Mouse (Mus musculus): ENCODE results near the gene Olfr177.

Gene Olfr177

DNA sequence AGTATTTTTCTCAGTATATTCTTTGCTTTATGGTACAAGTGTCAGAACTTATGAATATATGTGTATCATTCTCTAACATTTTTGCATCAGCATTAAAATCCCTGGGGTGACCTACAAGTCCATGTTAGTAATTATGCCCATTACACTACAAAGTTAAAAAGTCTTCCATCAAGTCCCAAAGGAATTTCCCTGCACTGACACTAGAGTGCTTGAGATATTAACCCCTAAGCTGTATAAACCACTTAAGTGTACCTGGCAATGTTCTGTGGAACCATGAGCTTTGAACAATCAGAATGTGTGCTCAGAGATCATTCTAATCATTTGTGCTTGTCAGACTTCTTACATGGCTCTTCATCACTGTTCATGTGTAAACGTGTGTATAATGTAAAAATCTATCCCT, at the start of gene Olfr177:
Olfr177 (minus strand) TSS at position 101 of the 400 bp plus-strand sequence.
- DNase-seq = no peak

DNA sequence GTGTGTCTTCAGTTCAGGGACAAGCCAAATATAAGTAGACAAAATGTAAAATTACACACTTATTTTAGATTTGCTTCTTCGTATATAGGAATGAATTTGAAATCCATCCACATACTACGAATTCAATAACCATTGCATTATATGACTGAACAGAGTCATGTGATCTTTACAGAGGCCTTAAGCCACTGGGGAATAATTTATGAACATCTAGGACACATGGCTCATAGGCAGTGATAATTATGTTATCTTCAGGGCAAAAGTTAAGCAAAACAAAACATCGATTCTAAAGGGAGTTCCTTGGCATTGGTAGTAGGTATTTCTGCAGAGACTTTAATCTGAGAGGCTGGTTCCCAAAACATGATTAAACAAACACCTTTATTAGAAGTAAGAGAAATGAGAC, 17.4 kb upstream of the Olfr177 start, which contains the start of gene Olfr178:
Olfr178 (minus strand) TSS at position 101 of the 400 bp plus-strand sequence.
- DNase-seq = no peak

DNA sequence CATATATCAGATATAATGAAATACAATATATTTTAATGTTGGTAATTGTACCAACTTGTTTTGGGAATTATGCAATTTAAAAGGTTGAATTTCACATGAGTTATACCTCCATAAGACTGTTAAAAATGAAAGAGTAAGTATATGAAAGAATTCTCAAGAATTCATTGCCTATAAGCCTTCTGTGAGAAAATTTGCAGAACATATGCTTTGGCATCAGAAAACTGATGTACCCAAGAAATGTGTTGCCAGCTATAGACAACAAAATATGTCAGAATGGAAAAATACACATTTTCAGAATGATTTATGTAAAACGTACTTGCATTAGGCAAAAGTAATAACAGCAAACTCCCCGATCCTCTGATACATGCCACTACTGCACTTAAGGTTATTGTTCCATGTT, 9.8 kb upstream of the Olfr177 start:
- DNase-seq = no peak

DNA sequence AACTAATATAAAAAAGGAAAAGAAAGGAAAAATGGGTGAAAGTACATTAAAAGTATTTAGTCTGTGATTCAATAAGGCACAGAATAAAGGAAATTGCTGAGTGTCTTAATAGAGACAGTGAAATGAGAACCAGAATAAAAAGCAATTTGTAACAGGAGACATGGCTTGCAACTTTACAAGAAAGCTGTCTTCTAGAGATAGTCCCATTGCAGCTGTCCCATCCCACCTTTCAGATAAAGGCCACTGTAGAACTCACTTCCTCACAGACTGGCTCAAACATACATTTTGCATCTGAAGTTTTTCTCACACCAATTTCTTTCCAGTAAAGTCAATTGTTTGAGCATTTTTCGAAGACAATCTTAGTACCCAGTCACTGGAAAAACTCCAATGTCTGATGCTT, 13.1 kb downstream of the Olfr177 start:
- no peak for DNase-seq

DNA sequence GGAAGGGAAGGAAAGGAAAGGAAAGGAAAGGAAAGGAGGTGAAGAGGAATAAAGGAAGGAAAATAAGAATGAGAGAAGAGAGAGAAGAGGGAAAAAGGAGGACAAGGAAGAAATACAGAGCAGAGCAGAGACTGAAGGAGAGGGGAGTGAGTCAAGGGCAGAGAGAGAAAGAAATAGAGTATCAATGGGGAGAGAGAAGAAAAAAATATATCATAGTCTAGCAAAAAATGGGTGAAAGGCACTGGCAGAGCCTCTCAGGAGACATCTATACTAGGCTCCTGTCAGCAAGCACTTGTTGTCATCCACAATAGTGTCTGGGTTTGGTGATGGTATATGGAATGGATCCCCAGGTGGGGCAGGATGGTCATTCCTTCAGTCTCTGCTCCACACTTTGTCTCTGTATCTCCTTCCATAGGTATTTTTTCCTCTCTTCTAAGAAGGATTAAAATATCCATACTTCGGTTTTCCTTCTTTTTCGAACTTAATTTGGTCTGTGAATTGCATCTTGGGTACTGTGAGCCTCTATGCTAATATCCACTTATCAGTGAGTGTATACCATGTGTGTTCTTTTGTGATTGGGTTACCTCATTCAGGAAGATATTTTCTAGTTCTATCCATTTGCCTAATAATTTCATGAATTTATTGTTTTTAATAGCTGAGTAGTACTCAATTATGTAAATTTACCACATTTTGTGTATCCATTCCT, 14.4 kb downstream of the Olfr177 start:
- no peak for DNase-seq

DNA sequence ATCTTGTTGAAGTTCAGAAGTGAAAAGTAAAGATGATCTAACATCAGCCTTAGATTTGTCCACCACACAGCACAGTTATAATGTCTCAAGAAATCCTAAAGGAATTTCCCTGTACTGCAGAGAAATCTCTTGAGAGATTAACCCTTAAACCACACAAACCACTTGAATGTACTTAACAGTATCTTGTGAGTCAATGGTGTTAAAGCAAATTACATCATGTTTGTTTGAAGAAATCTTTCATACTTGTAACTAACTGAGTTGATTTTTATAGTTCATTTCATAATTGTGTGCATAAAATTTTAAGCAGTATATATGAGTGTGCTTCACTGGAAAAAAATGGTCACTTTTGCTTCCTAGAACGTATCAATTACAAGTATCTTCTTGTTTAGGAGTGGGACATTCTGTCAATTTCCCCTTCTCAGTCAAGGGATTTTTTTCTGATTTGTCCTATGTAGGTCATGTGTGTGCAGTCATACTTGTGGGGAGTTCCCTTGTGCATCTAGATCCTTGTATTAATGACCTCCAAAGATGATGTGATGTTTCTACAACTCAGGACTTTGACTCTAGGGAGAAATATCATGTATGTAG, 47.7 kb downstream of the Olfr177 start, which contains the start of gene Olfr175-ps1:
Olfr175-ps1 (minus strand) TSS at position 51 of the 588 bp plus-strand sequence.
- no peak for DNase-seq

All from lung, postnatal 4 days (tissue).